Mouse (Mus musculus): ENCODE measurements around the gene Nudt2.

Nudt2 gene

GRCm38 (mm10) chr4:41495076-41495475 lies 30.1 kb downstream of the Nudt2 start:
- DNase-seq = no peak

DNA sequence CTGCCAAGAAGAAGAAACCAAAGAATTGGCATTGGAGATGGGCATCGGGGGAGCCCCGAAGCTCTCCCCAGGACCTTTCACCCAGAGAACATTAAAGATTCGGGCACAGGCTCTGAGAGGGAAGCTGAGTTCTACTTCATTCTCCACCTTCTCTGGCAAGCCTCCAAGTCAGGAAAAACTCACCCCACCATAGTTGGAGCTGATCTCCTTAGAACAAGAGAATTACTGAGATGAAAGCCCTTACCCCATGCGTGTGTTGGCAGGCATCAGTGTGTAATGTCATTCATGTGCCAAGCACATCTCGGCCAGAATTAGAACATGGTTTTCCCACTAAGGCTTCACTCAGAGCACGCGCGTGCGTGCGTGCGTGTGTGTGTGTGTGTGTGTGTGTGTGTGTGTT lies 30.9 kb downstream of the Nudt2 start:
- peak; percentile 18 for DNase-seq

DNA sequence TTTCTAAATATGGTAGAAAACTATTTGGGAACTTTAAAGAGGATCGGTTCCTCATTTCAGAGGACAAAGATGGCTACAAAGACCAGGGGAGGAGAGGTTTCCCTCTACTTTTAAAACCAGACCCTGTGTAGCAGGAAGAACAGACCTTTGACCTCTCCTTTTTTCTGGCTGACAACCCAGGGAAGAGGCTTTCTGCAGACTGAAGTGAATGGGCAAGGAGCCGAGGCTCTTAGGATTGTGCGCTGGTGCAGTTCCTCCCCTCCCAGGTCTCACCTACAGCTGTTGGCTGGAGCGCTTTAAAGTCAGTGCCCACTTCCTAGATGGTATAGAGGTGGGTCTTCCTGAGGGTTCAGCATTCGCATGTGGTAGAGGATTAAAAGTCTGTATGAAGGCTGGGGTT lies 32.1 kb downstream of the Nudt2 start:
- no peak for DNase-seq

DNA sequence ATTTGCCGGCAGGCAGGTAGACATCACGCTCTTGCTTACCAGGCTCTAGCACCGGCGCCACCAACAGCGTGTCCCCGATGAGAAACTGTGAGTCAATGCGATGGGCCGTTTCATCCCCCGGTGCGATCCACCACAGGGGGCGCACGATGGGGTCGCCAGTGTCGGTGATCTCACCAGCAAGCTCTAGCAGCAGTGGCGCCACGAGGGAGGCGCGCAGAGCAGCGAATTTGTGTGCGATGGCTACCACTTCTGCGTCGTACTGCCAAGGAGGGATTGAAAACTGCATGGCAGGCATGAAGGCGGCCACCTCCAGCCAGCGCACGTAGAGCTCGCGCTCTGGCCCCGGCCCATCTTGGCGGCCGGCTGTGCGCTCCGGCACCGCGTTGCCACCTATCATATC lies 32.6 kb downstream of the Nudt2 start:
- DNase-seq = no peak

GRCm38 (mm10) chr4:41497995-41498845 lies 33.3 kb downstream of the Nudt2 start:
- peak; percentile 19 for DNase-seq

DNA sequence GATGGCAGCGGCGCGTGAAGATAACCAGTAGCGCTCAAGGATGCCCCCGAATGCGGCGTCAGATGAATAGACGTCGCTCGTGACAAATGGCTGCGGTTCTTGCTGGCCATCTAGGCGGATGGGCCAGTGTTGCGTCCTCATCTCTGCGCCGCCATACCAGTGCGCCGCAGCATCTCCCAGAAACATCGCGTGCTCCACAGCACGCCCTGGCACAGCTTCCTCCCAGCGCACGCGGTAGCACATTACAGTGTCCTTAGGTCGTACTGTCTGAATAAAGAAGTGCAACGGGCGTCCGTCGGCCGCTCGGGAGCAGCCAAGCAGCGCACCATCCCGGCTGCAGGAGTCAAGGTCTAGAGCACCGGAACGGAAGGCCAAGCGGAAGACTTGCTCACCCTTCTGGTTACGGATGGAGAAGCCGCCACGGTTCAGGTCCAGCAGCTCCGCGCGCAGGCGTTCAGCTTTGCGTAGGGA lies 34.0 kb downstream of the Nudt2 start:
- no peak for DNase-seq

DNA sequence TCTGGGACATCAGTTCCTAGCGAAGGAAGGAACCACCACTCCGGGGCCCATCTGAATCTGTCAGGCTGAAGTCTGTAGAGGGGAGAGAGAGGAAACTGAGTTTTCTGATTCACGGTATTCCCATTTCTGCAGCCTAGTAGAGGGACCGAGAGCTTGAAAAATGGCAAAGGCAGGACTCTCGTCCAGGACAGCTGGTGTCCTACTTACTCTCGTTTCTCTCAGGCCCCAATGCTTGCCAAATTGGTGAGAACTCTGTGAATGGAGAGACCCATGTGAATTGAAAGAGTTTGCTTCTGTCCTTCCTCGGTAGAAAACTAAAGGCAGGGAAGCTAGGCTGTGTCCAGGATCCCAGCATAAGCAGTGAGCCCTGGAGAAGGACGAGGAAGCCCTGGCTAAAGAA lies 34.7 kb downstream of the Nudt2 start:
- no peak for DNase-seq

GRCm38 (mm10) chr4:41500787-41501186 lies 35.8 kb downstream of the Nudt2 start:
- DNase-seq = no peak

DNA sequence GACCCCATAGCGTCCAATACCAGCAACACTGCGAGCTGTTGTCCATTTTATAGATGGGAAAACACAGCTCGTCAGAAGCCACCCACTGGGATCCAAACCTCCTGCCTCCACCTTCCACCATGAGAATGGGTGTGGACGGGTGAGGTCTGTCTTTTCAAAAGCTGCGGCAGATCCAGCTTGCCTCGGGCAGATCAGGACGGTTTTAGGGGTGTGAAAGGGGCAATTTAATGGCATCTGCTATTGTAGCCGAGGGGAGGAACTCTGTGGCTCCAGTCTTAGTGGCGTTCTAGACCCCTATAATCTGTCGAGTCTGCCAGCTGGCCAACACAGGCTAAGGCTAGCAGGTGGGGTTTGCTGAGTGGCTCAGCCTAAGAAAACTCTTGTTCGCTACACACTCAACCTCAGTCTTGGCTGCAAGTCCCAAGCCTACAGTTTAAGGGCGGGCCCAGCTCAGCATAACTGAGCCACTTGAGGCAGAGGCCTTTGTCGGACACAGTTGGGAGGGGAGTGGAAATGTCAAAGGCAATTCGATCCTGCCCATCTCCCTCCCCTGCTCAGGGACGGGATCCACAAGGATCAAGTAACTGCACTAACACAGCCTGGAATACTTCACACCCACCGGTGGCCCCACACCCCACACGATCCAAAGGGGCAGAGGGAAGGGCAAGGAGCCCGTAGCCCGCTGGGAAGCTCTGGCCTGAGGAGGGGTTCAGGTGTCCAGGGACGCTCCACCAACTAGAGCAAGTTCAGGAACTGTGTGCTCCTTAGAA lies 37.4 kb downstream of the Nudt2 start:
- no peak for DNase-seq

- peak; percentile 96 for DNase-seq
These were observed 38.0 kb downstream of the Nudt2 start, which contains the start of gene AI464131 for GRCm38 (mm10) chr4:41502986-41503412. Gene AI464131 (minus strand): TSS chr4:41503076.

DNA sequence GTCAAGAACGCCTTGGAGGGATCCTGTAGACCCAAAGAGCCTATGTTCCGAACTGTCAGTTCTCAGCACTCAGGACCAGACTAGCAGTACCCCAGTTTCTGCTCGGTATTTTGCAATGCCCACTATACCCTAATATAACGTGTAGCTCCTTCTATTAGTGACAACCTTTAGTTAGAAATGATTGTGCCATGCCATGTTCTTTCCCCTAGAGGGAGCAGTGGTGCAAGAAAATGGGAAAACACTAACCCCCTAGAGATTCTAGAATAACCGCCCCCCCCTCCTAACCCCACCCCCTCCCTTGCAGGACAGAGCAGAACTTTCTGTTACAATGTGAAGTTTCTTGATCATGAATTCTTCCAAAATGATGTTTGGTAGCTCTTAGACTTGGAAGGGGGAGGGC lies 39.4 kb downstream of the Nudt2 start:
- no peak for DNase-seq

- no peak for DNase-seq
These were observed 40.2 kb downstream of the Nudt2 start for GRCm38 (mm10) chr4:41505131-41505551.

- peak; percentile 66 for DNase-seq
These were observed 41.2 kb downstream of the Nudt2 start for GRCm38 (mm10) chr4:41506156-41506555.

DNA sequence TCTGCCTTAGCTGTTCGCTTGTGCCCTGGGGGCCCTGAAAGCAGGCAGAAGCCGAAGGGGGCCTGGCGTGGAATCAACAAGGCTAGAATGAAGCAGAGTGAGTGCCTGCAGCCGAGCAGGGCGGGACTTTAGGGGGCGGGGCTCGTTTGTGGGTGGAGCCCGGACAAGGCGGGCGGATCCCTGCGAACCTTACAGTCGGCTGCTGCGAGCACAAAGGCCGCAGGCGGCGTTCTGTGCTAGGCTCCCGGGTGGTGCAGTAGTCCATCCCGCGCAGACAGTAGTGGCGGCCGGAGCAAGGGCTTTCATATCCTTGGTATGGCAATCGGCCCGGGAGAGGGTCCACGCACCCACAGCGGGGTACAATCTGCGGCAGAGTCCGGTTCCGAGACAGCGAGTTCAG lies 42.0 kb downstream of the Nudt2 start:
- peak; percentile 85 for DNase-seq

DNA sequence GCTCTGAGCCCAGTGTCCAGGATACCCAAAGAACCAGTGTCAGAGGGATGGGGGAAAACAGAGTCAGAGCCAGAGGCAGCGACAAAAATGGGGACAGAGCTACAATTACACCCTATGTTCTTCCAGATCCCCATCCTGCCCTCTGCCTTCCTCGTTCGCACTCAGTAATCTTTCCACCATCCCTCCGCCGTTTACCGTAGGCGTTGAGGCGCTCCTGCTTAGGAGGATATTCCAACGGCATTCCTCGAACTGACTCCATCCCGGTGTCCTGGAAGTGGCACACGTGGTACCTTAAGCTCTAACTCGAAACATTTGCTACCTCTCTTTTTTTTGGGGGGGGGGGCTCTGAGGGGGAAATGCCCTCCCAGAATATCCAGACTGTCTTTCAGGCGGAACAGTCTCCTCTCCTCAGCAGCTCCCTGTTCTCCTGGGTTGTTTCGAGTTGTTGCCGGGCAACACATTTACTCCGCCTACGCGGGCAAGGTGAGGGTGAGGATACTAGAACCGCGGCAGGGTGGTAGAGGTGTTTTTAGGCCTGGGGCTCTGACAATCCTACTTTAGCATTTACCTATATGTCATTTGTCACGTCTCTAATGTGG lies 42.5 kb downstream of the Nudt2 start:
- DNase-seq = no peak

- no peak for DNase-seq
These were observed 43.0 kb downstream of the Nudt2 start for GRCm38 (mm10) chr4:41507998-41508397.

DNA sequence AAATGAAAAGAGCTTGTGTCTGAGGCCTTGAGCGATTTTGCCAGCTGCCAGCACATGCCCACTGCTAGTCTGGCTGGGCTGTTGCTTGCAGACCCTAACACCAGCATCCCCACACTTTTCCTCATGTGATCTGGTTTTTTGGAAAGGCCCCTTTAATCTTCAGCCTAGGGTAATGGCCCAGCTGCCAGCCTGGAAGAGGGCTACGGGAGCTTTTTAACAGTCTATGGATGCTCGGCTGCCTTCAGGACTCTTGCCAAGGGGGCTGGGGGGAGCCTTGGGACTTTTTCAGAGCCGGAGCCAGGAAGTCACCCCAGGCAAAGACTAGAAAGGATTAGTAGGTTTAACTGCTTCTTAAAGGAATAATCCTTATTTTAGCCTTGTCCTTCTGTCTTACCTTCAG lies 48.4 kb downstream of the Nudt2 start:
- DNase-seq = no peak

GRCm38 (mm10) chr4:41513714-41514113 lies 48.8 kb downstream of the Nudt2 start:
- DNase-seq = no peak

GRCm38 (mm10) chr4:41517233-41517632 lies 52.3 kb downstream of the Nudt2 start, which contains the start of gene 1110017D15Rik:
Gene 1110017D15Rik (minus strand): TSS chr4:41517333.
- no peak for DNase-seq

- no peak for DNase-seq
These were observed 53.4 kb downstream of the Nudt2 start for GRCm38 (mm10) chr4:41518349-41518748.

DNA sequence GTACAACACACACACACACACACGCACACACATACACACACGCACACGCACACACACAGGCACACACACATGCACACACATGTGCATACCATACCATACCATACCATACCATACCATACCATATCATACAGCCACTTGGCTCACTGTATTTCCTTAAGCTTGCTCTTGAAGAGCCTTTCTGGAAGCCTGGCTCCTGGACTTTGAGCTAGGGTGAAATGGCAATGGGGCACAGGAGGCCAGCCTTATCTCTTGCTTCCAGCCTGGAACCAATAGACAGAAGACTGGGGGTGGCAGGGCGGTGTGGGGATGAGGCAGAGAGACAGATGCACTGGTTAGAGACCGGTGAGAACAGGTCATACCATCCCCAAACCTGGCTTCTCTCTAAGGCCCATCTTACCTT lies 54.2 kb downstream of the Nudt2 start:
- DNase-seq = no peak

GRCm38 (mm10) chr4:41520641-41521040 lies 55.7 kb downstream of the Nudt2 start:
- no peak for DNase-seq

GRCm38 (mm10) chr4:41522136-41522535 lies 57.2 kb downstream of the Nudt2 start:
- no peak for DNase-seq

Measured in cerebellum, adult 11-12 months (tissue).